Mouse (Mus musculus): ENCODE measurements at regions not wholly inside any gene's neighbourhood (a gene's known extent, or its start where the extent isn't known, plus 50 kb on each side); places are given as distances from the start of the nearest gene placed in this dataset.

GRCm38 (mm10) chr2:51566554-51567246 is 60.6 kb upstream of the Tas2r134 start:
- ATAC-seq (replicated peaks in 1 of 2; ENCODE audit: insufficient read depth in 1 of 2, low FRiP score in 2 of 2, low TSS enrichment in 1 of 2, low read depth in 1 of 2, poor library complexity in 2 of 2, severe bottlenecking in 2 of 2): no peak

GRCm38 (mm10) chr2:51563881-51564280 is 63.4 kb upstream of the Tas2r134 start:
- no peak for ATAC-seq (replicated peaks in 1 of 2; ENCODE audit: insufficient read depth in 1 of 2, low FRiP score in 2 of 2, low TSS enrichment in 1 of 2, low read depth in 1 of 2, poor library complexity in 2 of 2, severe bottlenecking in 2 of 2)

GRCm38 (mm10) chr2:51563240-51563639 is 64.1 kb upstream of the Tas2r134 start:
- ATAC-seq (replicated peaks in 1 of 2; ENCODE audit: insufficient read depth in 1 of 2, low FRiP score in 2 of 2, low TSS enrichment in 1 of 2, low read depth in 1 of 2, poor library complexity in 2 of 2, severe bottlenecking in 2 of 2): no peak

GRCm38 (mm10) chr2:51550863-51551262 is 76.4 kb upstream of the Tas2r134 start:
- no peak for ATAC-seq (replicated peaks in 1 of 2; ENCODE audit: insufficient read depth in 1 of 2, low FRiP score in 2 of 2, low TSS enrichment in 1 of 2, low read depth in 1 of 2, poor library complexity in 2 of 2, severe bottlenecking in 2 of 2)

GRCm38 (mm10) chr2:51549125-51549524 is 78.2 kb upstream of the Tas2r134 start:
- ATAC-seq (replicated peaks in 1 of 2; ENCODE audit: insufficient read depth in 1 of 2, low FRiP score in 2 of 2, low TSS enrichment in 1 of 2, low read depth in 1 of 2, poor library complexity in 2 of 2, severe bottlenecking in 2 of 2): no peak

GRCm38 (mm10) chr2:51546181-51546580 is 81.1 kb upstream of the Tas2r134 start:
- ATAC-seq (replicated peaks in 1 of 2; ENCODE audit: insufficient read depth in 1 of 2, low FRiP score in 2 of 2, low TSS enrichment in 1 of 2, low read depth in 1 of 2, poor library complexity in 2 of 2, severe bottlenecking in 2 of 2): no peak

GRCm38 (mm10) chr2:51543949-51544348 is 83.4 kb upstream of the Tas2r134 start:
- no peak for ATAC-seq (replicated peaks in 1 of 2; ENCODE audit: insufficient read depth in 1 of 2, low FRiP score in 2 of 2, low TSS enrichment in 1 of 2, low read depth in 1 of 2, poor library complexity in 2 of 2, severe bottlenecking in 2 of 2)

- ATAC-seq (replicated peaks in 1 of 2; ENCODE audit: insufficient read depth in 1 of 2, low FRiP score in 2 of 2, low TSS enrichment in 1 of 2, low read depth in 1 of 2, poor library complexity in 2 of 2, severe bottlenecking in 2 of 2): peak; percentile 62 to 71; a peak in 2 of 4 replicates
These were observed 85.0 kb upstream of the Tas2r134 start for GRCm38 (mm10) chr2:51542272-51542671.

GRCm38 (mm10) chr2:51532709-51533414 is 94.4 kb upstream of the Tas2r134 start:
- no peak for ATAC-seq (replicated peaks in 1 of 2; ENCODE audit: insufficient read depth in 1 of 2, low FRiP score in 2 of 2, low TSS enrichment in 1 of 2, low read depth in 1 of 2, poor library complexity in 2 of 2, severe bottlenecking in 2 of 2)

GRCm38 (mm10) chr2:51531106-51531839 is 96.0 kb upstream of the Tas2r134 start:
- no peak for ATAC-seq (replicated peaks in 1 of 2; ENCODE audit: insufficient read depth in 1 of 2, low FRiP score in 2 of 2, low TSS enrichment in 1 of 2, low read depth in 1 of 2, poor library complexity in 2 of 2, severe bottlenecking in 2 of 2)

- ATAC-seq (replicated peaks in 1 of 2; ENCODE audit: insufficient read depth in 1 of 2, low FRiP score in 2 of 2, low TSS enrichment in 1 of 2, low read depth in 1 of 2, poor library complexity in 2 of 2, severe bottlenecking in 2 of 2): no peak
These were observed 104.5 kb upstream of the Tas2r134 start for GRCm38 (mm10) chr2:51522766-51523165.

- peak; percentile 56 to 62 for ATAC-seq (replicated peaks in 1 of 2; ENCODE audit: insufficient read depth in 1 of 2, low FRiP score in 2 of 2, low TSS enrichment in 1 of 2, low read depth in 1 of 2, poor library complexity in 2 of 2, severe bottlenecking in 2 of 2)
These were observed 117.9 kb upstream of the Tas2r134 start for GRCm38 (mm10) chr2:51509220-51510011.

- ATAC-seq (replicated peaks in 1 of 2; ENCODE audit: insufficient read depth in 1 of 2, low FRiP score in 2 of 2, low TSS enrichment in 1 of 2, low read depth in 1 of 2, poor library complexity in 2 of 2, severe bottlenecking in 2 of 2): no peak
These were observed 129.4 kb upstream of the Tas2r134 start for GRCm38 (mm10) chr2:51497896-51498295.

- no peak for ATAC-seq (replicated peaks in 1 of 2; ENCODE audit: insufficient read depth in 1 of 2, low FRiP score in 2 of 2, low TSS enrichment in 1 of 2, low read depth in 1 of 2, poor library complexity in 2 of 2, severe bottlenecking in 2 of 2)
These were observed 153.6 kb upstream of the Tas2r134 start for GRCm38 (mm10) chr2:51473753-51474152.

- ATAC-seq (replicated peaks in 1 of 2; ENCODE audit: insufficient read depth in 1 of 2, low FRiP score in 2 of 2, low TSS enrichment in 1 of 2, low read depth in 1 of 2, poor library complexity in 2 of 2, severe bottlenecking in 2 of 2): no peak
These were observed 160.2 kb upstream of the Tas2r134 start for GRCm38 (mm10) chr2:51467027-51467694.

- ATAC-seq (replicated peaks in 1 of 2; ENCODE audit: insufficient read depth in 1 of 2, low FRiP score in 2 of 2, low TSS enrichment in 1 of 2, low read depth in 1 of 2, poor library complexity in 2 of 2, severe bottlenecking in 2 of 2): no peak
These were observed 161.3 kb upstream of the Tas2r134 start for GRCm38 (mm10) chr2:51466003-51466402.

GRCm38 (mm10) chr2:51465576-51465975 is 161.7 kb upstream of the Tas2r134 start:
- ATAC-seq (replicated peaks in 1 of 2; ENCODE audit: insufficient read depth in 1 of 2, low FRiP score in 2 of 2, low TSS enrichment in 1 of 2, low read depth in 1 of 2, poor library complexity in 2 of 2, severe bottlenecking in 2 of 2): no peak
